Mouse (Mus musculus): ENCODE measurements around the gene Rabgap1. TPM values are rescaled to one million over a fixed set of nuclear protein-coding genes. Genes with fewer than 3 reads are reported as not detected.

Rabgap1 gene
- total and polyA plus RNA-seq, 3 experiments, result 10.5 to 49.8 (median 12.9) TPM

GRCm38 (mm10) chr2:37516922-37517462 is 73.9 kb downstream of the Rabgap1 start:
- TF ChIP-seq SMC3 (IDR thresholded peaks at IDR 0.05; ENCODE audit: low read depth, low read length), result no peak
- Histone ChIP-seq H3K27me3 (ENCODE audit: control insufficient read depth in 1 of 2, insufficient read depth in 2 of 2, low read length in 2 of 2) (no peaks in the 10 kb centered on the region), H3K36me3 (ENCODE audit: control insufficient read depth in 1 of 2, insufficient read depth in 2 of 2, low read length in 2 of 2) (peaks cover 0 to 3% of the 10 kb centered on the region in 2 experiments; a peak in 3 of 4 replicates), H3K9ac (ENCODE audit: control insufficient read depth, low read depth, low read length, poor library complexity, severe bottlenecking) (no peak overlapping the region), H3K79me2 (ENCODE audit: control insufficient read depth, insufficient read depth, low read length, poor library complexity) (no peaks in the 10 kb centered on the region), H3K4me3 (ENCODE audit: control insufficient read depth in 1 of 2, insufficient read depth in 1 of 2, low read depth in 2 of 2, low read length in 2 of 2) (no peak overlapping the region), H3K4me1 (ENCODE audit: control insufficient read depth in 1 of 2, insufficient read depth in 2 of 2, low read length in 2 of 2) (no peaks in the 10 kb centered on the region; a peak in 2 of 4 replicates), H3K27ac (ENCODE audit: control insufficient read depth, low read depth, low read length) (no peak overlapping the region), H3K9me3 (replicated peaks; ENCODE audit: insufficient read depth, low read length) (no peaks in the 10 kb centered on the region)
- no peak for DNase-seq (ENCODE audit: low read depth, low spot score)

- TF ChIP-seq E2F4 (IDR thresholded peaks at IDR 0.05; ENCODE audit: borderline replicate concordance, low read depth, low read length) (no peak), CHD1 (IDR thresholded peaks at IDR 0.05; ENCODE audit: low read depth, low read length) (no peak), MYB (IDR thresholded peaks at IDR 0.05; ENCODE audit: low read depth, low read length) (no peak), ZMIZ1 (IDR thresholded peaks at IDR 0.05; ENCODE audit: low read depth, low read length) (no peak), POLR2A (IDR thresholded peaks at IDR 0.05; ENCODE audit: control insufficient read depth in 1 of 2, insufficient read depth in 1 of 2, low read depth in 1 of 2, low read length in 2 of 2, poor library complexity in 1 of 2) (no peak), GABPA (IDR thresholded peaks at IDR 0.05; ENCODE audit: low read depth, low read length) (no peak), ZC3H11A (IDR thresholded peaks at IDR 0.05; ENCODE audit: low read depth, low read length) (no peak), JUND (IDR thresholded peaks at IDR 0.05; ENCODE audit: low read depth, low read length) (no peak), UBTF (IDR thresholded peaks at IDR 0.05; ENCODE audit: borderline replicate concordance, insufficient read depth, low read depth, low read length) (no peak)
- H3K4me3 ChIP-seq (ENCODE audit: control insufficient read depth in 1 of 2, insufficient read depth in 1 of 2, low read depth in 2 of 2, low read length in 2 of 2), result no peak overlapping the region
- no peaks in the 10 kb centered on the region; a peak in 2 of 4 replicates for H3K4me1 ChIP-seq (ENCODE audit: control insufficient read depth in 1 of 2, insufficient read depth in 2 of 2, low read length in 2 of 2)
- no peak for DNase-seq (ENCODE audit: low read depth, low spot score)
- no peak overlapping the region for H3K27ac ChIP-seq (ENCODE audit: control insufficient read depth, low read depth, low read length)
- H3K36me3 ChIP-seq (ENCODE audit: control insufficient read depth in 1 of 2, insufficient read depth in 2 of 2, low read length in 2 of 2), result peaks cover 0 to under 1% of the 10 kb centered on the region in 2 experiments; a peak in 1 of 4 replicates
- no peaks in the 10 kb centered on the region for H3K79me2 ChIP-seq (ENCODE audit: control insufficient read depth, insufficient read depth, low read length, poor library complexity)
- H3K27me3 ChIP-seq (ENCODE audit: control insufficient read depth in 1 of 2, insufficient read depth in 2 of 2, low read length in 2 of 2), result no peaks in the 10 kb centered on the region
- no peak overlapping the region for H3K9ac ChIP-seq (ENCODE audit: control insufficient read depth, low read depth, low read length, poor library complexity, severe bottlenecking)
- no peaks in the 10 kb centered on the region for H3K9me3 ChIP-seq (replicated peaks; ENCODE audit: insufficient read depth, low read length)
These were observed 75.6 kb downstream of the Rabgap1 start for GRCm38 (mm10) chr2:37518561-37519285.

- H3K27me3 ChIP-seq (ENCODE audit: control insufficient read depth in 1 of 2, insufficient read depth in 2 of 2, low read length in 2 of 2), result no peaks in the 10 kb centered on the region
- DNase-seq (ENCODE audit: low read depth, low spot score), result no peak
- no peak overlapping the region for H3K4me3 ChIP-seq (ENCODE audit: control insufficient read depth in 1 of 2, insufficient read depth in 1 of 2, low read depth in 2 of 2, low read length in 2 of 2)
- no peaks in the 10 kb centered on the region for H3K36me3 ChIP-seq (ENCODE audit: control insufficient read depth in 1 of 2, insufficient read depth in 2 of 2, low read length in 2 of 2)
- no peak overlapping the region for H3K27ac ChIP-seq (ENCODE audit: control insufficient read depth, low read depth, low read length)
- H3K9me3 ChIP-seq (replicated peaks; ENCODE audit: insufficient read depth, low read length), result no peaks in the 10 kb centered on the region
- no peak overlapping the region for H3K9ac ChIP-seq (ENCODE audit: control insufficient read depth, low read depth, low read length, poor library complexity, severe bottlenecking)
- no peaks in the 10 kb centered on the region; a peak in 1 of 4 replicates for H3K4me1 ChIP-seq (ENCODE audit: control insufficient read depth in 1 of 2, insufficient read depth in 2 of 2, low read length in 2 of 2)
- TF ChIP-seq USF1 (IDR thresholded peaks at IDR 0.05; ENCODE audit: low read depth, low read length) (no peak), ZC3H11A (IDR thresholded peaks at IDR 0.05; ENCODE audit: low read depth, low read length) (no peak), E2F4 (IDR thresholded peaks at IDR 0.05; ENCODE audit: borderline replicate concordance, low read depth, low read length) (no peak), POLR2AphosphoS5 (IDR thresholded peaks at IDR 0.05; ENCODE audit: borderline replicate concordance, low read depth, low read length) (no peak), BHLHE40 (IDR thresholded peaks at IDR 0.05; ENCODE audit: borderline replicate concordance, low read depth, low read length) (no peak), MAFK (IDR thresholded peaks at IDR 0.05; ENCODE audit: borderline replicate concordance, low read depth, low read length) (no peak)
- H3K79me2 ChIP-seq (ENCODE audit: control insufficient read depth, insufficient read depth, low read length, poor library complexity), result no peaks in the 10 kb centered on the region
These were observed 76.2 kb downstream of the Rabgap1 start for GRCm38 (mm10) chr2:37519286-37519640.

Data from MEL (cell line).